Mouse (Mus musculus): Measurements from ENCODE around the gene Gm37419. TPM values are rescaled to one million over a fixed set of nuclear protein-coding genes. Genes with fewer than 3 reads are reported as not detected.
A peak's percentile ranks its signal among the peaks of the same experiment; 100 is the strongest.

Gene Gm37419
- not detected in 2 replicates for polyA plus RNA-seq (2014; fragmentation: Nextera tagmentation; extraction: Ambion mirVana)

DNA sequence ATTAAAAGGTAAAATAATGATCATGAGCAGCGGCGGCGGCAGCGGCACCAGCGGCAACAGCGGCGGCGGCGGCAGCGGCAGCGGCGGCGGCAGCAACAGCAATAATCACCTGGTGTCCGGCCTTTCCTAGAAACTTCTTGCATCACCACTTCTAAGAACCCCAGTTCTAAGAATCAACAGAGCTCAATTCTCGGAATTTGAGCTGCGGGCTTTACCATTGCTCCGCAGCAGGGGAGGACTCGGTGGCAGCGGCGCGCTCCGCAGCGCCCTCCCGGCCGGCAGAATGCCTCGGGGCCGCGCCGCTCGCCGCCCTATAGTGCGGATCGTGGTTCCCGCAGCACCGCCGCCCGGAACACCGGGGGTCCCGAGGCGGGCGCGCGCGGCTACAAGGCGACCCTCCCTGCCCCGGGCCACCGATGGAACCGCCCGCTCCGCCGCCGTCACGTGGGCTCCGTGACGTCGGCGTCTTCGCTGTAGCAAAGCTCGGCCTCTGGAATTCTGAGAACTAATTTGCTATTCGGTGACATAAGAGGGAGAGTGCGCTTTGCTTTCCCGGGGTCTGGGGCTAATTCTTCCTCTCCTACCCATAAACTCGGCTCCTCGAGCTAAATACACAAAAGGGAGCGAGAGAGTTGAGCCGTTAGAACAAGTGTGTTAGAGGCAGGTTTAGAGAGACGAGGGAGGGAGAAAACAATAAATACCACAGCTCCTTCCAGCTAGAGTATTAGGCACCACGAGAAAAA, at the start of gene Gm37419, which contains the start of gene Bcl6:
Gm37419 (plus strand) TSS at position 17 of the 743 bp plus-strand sequence.
Bcl6 (minus strand) TSS at position 387 of the 743 bp plus-strand sequence.
- no peaks in the 10 kb centered on the region for H3K9me3 ChIP-seq (ENCODE audit: control insufficient read depth, low read length)
- H3K4me2 ChIP-seq = peak within 1 kb of the TSS; percentile 86
- H3K9ac ChIP-seq (ENCODE audit: low read depth, low read length) = peak within 1 kb of the TSS; percentile 74
- H3K4me1 ChIP-seq (replicated peaks; ENCODE audit: control insufficient read depth, insufficient read depth, low read length) = peaks cover 8% of the 10 kb centered on the region
- no peaks in the 10 kb centered on the region for H3K36me3 ChIP-seq (ENCODE audit: control insufficient read depth, insufficient read depth, low read length)
- H3K27ac ChIP-seq (ENCODE audit: low read depth, low read length) = peak within 1 kb of the TSS; percentile 93
- ATAC-seq (replicated peaks; ENCODE audit: low FRiP score) (peak; percentile 83), DNase-seq (ENCODE audit: low spot score) (peak; percentile 87)
- peak within 1 kb of the TSS; percentile 68 for H3K4me3 ChIP-seq (ENCODE audit: low read depth, low read length)
- WGBS = under 1% methylated on average over 68 of the region's 68 CpGs
- H3K27me3 ChIP-seq (replicated peaks; ENCODE audit: control insufficient read depth, insufficient read depth, low read length) = peaks cover 30% of the 10 kb centered on the region

DNA sequence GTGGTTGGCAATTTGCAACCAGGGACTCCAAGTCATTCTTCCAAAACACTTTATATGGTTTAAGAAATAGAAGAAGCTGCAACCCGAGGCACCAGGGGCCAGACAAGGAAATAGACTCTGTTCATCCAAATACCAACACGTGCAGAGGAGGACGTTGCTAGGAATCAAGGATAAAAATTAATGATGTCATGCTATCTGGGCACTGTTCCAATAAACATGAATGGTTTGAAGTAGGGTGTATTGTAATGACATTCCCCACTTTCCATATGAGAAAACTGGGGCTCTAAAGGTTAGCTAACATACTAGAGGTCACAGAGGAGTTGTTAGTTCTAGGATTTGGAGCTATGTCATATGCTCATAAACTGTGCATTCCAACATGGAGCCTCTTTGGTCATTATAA, 43.5 kb upstream of the Gm37419 start:
- Histone ChIP-seq H3K36me3 (ENCODE audit: control insufficient read depth, insufficient read depth, low read length) (no peaks in the 10 kb centered on the region), H3K4me3 (ENCODE audit: low read depth, low read length) (no peak overlapping the region), H3K27me3 (replicated peaks; ENCODE audit: control insufficient read depth, insufficient read depth, low read length) (no peaks in the 10 kb centered on the region), H3K4me2 (no peak overlapping the region), H3K4me1 (replicated peaks; ENCODE audit: control insufficient read depth, insufficient read depth, low read length) (no peaks in the 10 kb centered on the region), H3K27ac (ENCODE audit: low read depth, low read length) (no peak overlapping the region), H3K9me3 (ENCODE audit: control insufficient read depth, low read length) (no peaks in the 10 kb centered on the region), H3K9ac (ENCODE audit: low read depth, low read length) (no peak overlapping the region)
- no peak for ATAC-seq (replicated peaks; ENCODE audit: low FRiP score)
- no peak for DNase-seq (ENCODE audit: low spot score)
- 58% methylated on average over 3 of the region's 3 CpGs for WGBS

DNA sequence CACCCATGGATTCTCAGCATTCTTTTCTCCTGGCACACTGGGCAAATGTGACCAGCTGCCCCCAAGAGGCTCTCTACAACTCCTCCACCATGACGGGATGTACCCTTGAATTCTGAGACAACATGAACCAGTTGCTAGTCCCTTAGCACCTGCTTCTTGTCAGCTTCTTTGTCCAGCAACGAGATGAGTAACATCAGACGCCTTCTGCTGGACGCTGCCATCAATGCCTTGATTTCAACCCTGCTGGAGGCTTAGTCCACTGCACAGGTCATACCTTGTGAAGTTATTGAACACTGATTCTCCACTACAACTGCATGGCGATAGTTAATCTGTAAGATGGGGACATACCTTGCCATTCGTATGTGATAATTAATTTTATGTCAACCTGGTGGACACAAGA, 40.6 kb upstream of the Gm37419 start:
- H3K4me3 ChIP-seq (ENCODE audit: low read depth, low read length) = no peak overlapping the region
- H3K36me3 ChIP-seq (ENCODE audit: control insufficient read depth, insufficient read depth, low read length) = no peaks in the 10 kb centered on the region
- H3K27ac ChIP-seq (ENCODE audit: low read depth, low read length) = no peak overlapping the region
- H3K4me1 ChIP-seq (replicated peaks; ENCODE audit: control insufficient read depth, insufficient read depth, low read length) = no peaks in the 10 kb centered on the region
- H3K9ac ChIP-seq (ENCODE audit: low read depth, low read length) = no peak overlapping the region
- 86% methylated on average over 6 of the region's 6 CpGs for WGBS
- no peak overlapping the region for H3K4me2 ChIP-seq
- no peaks in the 10 kb centered on the region for H3K9me3 ChIP-seq (ENCODE audit: control insufficient read depth, low read length)
- no peak for ATAC-seq (replicated peaks; ENCODE audit: low FRiP score)
- H3K27me3 ChIP-seq (replicated peaks; ENCODE audit: control insufficient read depth, insufficient read depth, low read length) = no peaks in the 10 kb centered on the region
- no peak for DNase-seq (ENCODE audit: low spot score)

DNA sequence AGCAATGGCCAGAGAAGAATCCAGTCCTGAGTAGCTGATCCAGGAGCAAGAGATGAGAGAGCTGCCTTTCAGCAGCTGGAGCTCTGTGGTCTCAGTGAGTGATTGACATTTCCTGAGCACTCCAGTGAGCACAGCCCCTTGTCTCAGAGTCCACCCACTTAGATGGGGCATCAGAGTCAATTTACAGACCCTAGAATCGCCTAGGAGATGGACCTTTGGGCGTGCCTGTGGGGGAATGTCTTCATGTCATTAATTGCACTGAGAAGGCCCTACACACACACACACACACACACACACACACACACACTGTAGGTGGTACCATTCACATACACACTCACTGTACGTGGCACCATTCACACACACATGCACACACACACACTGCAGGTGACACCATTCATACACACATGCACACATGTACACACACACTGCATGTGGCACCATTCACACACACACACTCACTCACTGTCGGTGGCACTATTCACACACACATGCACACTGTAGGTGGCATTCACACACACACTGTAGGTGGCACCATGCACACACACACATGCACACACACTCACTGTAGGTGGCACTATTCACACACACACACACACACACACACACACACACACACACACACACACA, 36.1 kb upstream of the Gm37419 start:
- no peak overlapping the region for H3K27ac ChIP-seq (ENCODE audit: low read depth, low read length)
- H3K36me3 ChIP-seq (ENCODE audit: control insufficient read depth, insufficient read depth, low read length) = no peaks in the 10 kb centered on the region
- H3K4me1 ChIP-seq (replicated peaks; ENCODE audit: control insufficient read depth, insufficient read depth, low read length) = no peaks in the 10 kb centered on the region
- no peaks in the 10 kb centered on the region for H3K9me3 ChIP-seq (ENCODE audit: control insufficient read depth, low read length)
- H3K4me3 ChIP-seq (ENCODE audit: low read depth, low read length) = no peak overlapping the region
- H3K9ac ChIP-seq (ENCODE audit: low read depth, low read length) = no peak overlapping the region
- DNase-seq (ENCODE audit: low spot score) (peak; percentile 16), ATAC-seq (replicated peaks; ENCODE audit: low FRiP score) (no peak)
- WGBS = 68% methylated on average over 4 of the region's 4 CpGs
- H3K27me3 ChIP-seq (replicated peaks; ENCODE audit: control insufficient read depth, insufficient read depth, low read length) = no peaks in the 10 kb centered on the region
- no peak overlapping the region for H3K4me2 ChIP-seq

DNA sequence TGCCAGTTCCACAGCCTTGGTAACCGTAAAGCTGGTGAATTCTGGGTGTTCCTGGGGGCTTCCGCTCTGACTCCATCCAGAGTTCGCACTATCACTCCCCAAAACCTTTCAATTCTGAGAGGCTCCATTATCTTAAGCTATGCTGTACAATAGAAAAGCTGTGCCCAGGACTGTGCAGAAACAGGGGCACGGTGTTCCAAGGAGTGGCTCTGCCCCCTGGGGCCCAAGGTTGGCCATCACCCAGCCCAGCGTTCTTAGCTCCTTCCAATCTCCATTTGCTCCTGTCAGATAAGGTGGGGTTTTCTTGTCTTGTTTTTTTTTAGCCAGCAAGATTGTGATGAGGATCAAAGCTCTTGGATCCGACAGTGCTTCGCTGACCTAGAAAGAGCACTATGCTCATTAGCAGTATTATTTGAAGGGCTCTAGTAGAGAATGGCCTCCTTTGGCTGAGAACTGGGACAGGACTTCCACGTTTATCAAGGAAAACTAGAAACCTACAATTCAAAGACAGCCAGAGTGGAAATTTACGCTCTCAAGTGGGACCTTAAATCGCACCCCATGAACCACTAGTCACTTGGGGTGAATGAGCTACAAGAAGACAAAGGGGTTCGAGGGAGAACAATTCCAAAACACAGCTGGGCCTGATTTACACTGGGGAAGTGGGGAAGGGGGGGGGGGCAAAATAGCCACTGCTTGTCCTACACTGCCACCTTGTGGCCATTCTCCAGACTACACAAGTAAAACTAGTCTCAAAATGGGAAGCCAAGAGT, 34.9 kb upstream of the Gm37419 start:
- no peak overlapping the region for H3K4me3 ChIP-seq (ENCODE audit: low read depth, low read length)
- 51% methylated on average over 11 of the region's 11 CpGs for WGBS
- H3K27me3 ChIP-seq (replicated peaks; ENCODE audit: control insufficient read depth, insufficient read depth, low read length) = no peaks in the 10 kb centered on the region
- H3K27ac ChIP-seq (ENCODE audit: low read depth, low read length) = no peak overlapping the region
- H3K4me2 ChIP-seq = no peak overlapping the region
- H3K9me3 ChIP-seq (ENCODE audit: control insufficient read depth, low read length) = no peaks in the 10 kb centered on the region
- H3K4me1 ChIP-seq (replicated peaks; ENCODE audit: control insufficient read depth, insufficient read depth, low read length) = no peaks in the 10 kb centered on the region
- DNase-seq (ENCODE audit: low spot score) = peak; percentile 44
- no peaks in the 10 kb centered on the region for H3K36me3 ChIP-seq (ENCODE audit: control insufficient read depth, insufficient read depth, low read length)
- no peak for ATAC-seq (replicated peaks; ENCODE audit: low FRiP score)
- no peak overlapping the region for H3K9ac ChIP-seq (ENCODE audit: low read depth, low read length)

DNA sequence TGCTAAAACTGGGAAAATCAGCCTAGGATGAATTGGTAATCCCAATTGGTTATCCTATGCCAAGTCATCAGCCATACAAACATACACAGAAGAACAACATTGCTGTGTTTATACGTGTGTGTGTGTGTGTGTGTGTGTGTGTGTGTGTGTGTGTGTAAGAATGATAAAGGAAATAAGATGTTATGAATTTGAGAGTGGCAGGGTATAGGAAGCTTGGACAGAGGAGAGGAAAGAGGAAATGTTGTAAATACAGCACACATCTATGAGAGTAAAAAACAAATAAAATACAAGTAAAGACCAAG, 34.4 kb upstream of the Gm37419 start:
- WGBS = 9% methylated on average over 1 of the region's 1 CpGs
- no peaks in the 10 kb centered on the region for H3K27me3 ChIP-seq (replicated peaks; ENCODE audit: control insufficient read depth, insufficient read depth, low read length)
- no peak overlapping the region for H3K9ac ChIP-seq (ENCODE audit: low read depth, low read length)
- no peak overlapping the region for H3K27ac ChIP-seq (ENCODE audit: low read depth, low read length)
- no peak for ATAC-seq (replicated peaks; ENCODE audit: low FRiP score)
- H3K4me1 ChIP-seq (replicated peaks; ENCODE audit: control insufficient read depth, insufficient read depth, low read length) = no peaks in the 10 kb centered on the region
- H3K4me2 ChIP-seq = no peak overlapping the region
- H3K36me3 ChIP-seq (ENCODE audit: control insufficient read depth, insufficient read depth, low read length) = no peaks in the 10 kb centered on the region
- DNase-seq (ENCODE audit: low spot score) = no peak
- no peak overlapping the region for H3K4me3 ChIP-seq (ENCODE audit: low read depth, low read length)
- no peaks in the 10 kb centered on the region for H3K9me3 ChIP-seq (ENCODE audit: control insufficient read depth, low read length)

DNA sequence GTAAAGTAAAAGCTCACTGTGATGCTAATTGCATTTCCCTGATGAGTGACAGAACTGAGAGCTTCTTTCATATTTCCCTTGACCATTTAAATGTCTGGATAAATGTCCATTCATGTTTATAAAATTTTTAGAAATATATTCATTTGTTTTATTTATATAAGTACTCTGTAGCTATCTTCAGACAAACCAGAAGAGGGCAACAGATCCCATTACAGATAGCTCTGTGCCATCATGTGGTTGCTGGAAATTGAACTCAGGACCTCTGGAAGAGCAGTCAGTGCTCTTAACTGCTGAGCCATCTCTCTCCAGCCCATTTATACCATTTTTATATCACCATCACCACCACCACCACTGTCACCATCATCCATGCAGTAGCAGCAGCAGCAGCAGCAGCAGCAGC, 29.3 kb upstream of the Gm37419 start:
- Histone ChIP-seq H3K27ac (ENCODE audit: low read depth, low read length) (no peak overlapping the region), H3K4me3 (ENCODE audit: low read depth, low read length) (no peak overlapping the region), H3K36me3 (ENCODE audit: control insufficient read depth, insufficient read depth, low read length) (no peaks in the 10 kb centered on the region), H3K27me3 (replicated peaks; ENCODE audit: control insufficient read depth, insufficient read depth, low read length) (no peaks in the 10 kb centered on the region), H3K9me3 (ENCODE audit: control insufficient read depth, low read length) (no peaks in the 10 kb centered on the region), H3K9ac (ENCODE audit: low read depth, low read length) (no peak overlapping the region), H3K4me2 (no peak overlapping the region), H3K4me1 (replicated peaks; ENCODE audit: control insufficient read depth, insufficient read depth, low read length) (no peaks in the 10 kb centered on the region)
- no peak for ATAC-seq (replicated peaks; ENCODE audit: low FRiP score)
- no peak for DNase-seq (ENCODE audit: low spot score)

DNA sequence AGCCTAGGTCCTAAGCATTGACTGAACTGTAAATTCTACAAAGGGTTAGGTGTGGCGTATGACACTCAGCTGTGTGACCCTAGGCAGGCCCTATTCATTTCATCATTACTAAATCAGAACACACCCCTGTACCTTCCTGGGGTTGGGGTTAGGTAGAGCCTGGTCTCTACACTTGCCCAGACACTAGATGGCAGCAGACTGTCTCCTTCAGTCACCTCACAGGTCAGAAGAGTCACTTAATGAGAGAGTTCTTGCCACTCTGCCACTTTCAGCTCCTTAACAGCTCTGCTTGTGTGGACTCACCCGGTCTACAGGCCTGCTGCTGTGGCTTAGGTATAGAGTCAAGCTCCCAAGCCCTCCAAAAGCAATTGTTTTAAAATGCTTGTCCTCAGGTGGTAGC, 25.9 kb upstream of the Gm37419 start:
- WGBS = 82% methylated on average over 2 of the region's 2 CpGs
- no peak for DNase-seq (ENCODE audit: low spot score)
- H3K9ac ChIP-seq (ENCODE audit: low read depth, low read length) = no peak overlapping the region
- H3K4me2 ChIP-seq = no peak overlapping the region
- H3K27ac ChIP-seq (ENCODE audit: low read depth, low read length) = no peak overlapping the region
- no peaks in the 10 kb centered on the region for H3K4me1 ChIP-seq (replicated peaks; ENCODE audit: control insufficient read depth, insufficient read depth, low read length)
- no peaks in the 10 kb centered on the region for H3K9me3 ChIP-seq (ENCODE audit: control insufficient read depth, low read length)
- H3K27me3 ChIP-seq (replicated peaks; ENCODE audit: control insufficient read depth, insufficient read depth, low read length) = no peaks in the 10 kb centered on the region
- H3K36me3 ChIP-seq (ENCODE audit: control insufficient read depth, insufficient read depth, low read length) = no peaks in the 10 kb centered on the region
- no peak for ATAC-seq (replicated peaks; ENCODE audit: low FRiP score)
- H3K4me3 ChIP-seq (ENCODE audit: low read depth, low read length) = no peak overlapping the region

Data from liver, embryonic 11.5 days (tissue).